Mouse (Mus musculus): ENCODE results near the gene 4930556J24Rik.

GRCm38 (mm10) chr11:3895458-3895857, 81.1 kb downstream of the 4930556J24Rik start:
- TF ChIP-seq GATA1 (IDR thresholded peaks at IDR 0.05; ENCODE audit: borderline replicate concordance, low read length) (no peak), CTCF (IDR thresholded peaks at IDR 0.05; ENCODE audit: low read depth, low read length) (no peak), POLR2AphosphoS5 (IDR thresholded peaks at IDR 0.05; ENCODE audit: insufficient replicate concordance, low read depth, low read length) (no peak)

All from G1E (cell line).